Mouse (Mus musculus) limb, embryonic 14.5 days (tissue): ENCODE results near the gene Sergef. TPM values are rescaled to one million over a fixed set of nuclear protein-coding genes. Genes with fewer than 3 reads are reported as not detected.
A peak's percentile ranks its signal among the peaks of the same experiment; 100 is the strongest.
"Not testable (repeated sequence)": the region's sequence is repeated elsewhere in the genome, so short reads cannot be mapped to it uniquely, and the experiment has no call there.

Experiments used
- ATAC-seq: fragments of 200-750 bp; cut with Nextera tagmentation; 2 replicates; pipeline ENCODE4 v1.8.0; 2017; ENCODE audit warnings: low read depth, moderate number of reproducible peaks, moderate TSS enrichment; ENCODE audit not compliant: low FRiP score
- DNase-seq: peaks from one replicate; pipeline ENCODE4 v3.0.0-alpha.2; 2015; ENCODE audit warnings: low spot score
- H3K27ac ChIP-seq: fragments of 300-500 bp; sonication (generic); replicated peaks from 2 replicates; pipeline ENCODE4 v1.5.1; 2014; ENCODE audit warnings: low read depth, mild to moderate bottlenecking, low read length, moderate library complexity, mixed read lengths
- H3K27me3 ChIP-seq: fragments of 300-500 bp; sonication (generic); 2 replicates; pipeline ENCODE4 v1.6.1; 2014; ENCODE audit warnings: low read length, mixed read lengths; ENCODE audit not compliant: control insufficient read depth, insufficient read depth
- H3K36me3 ChIP-seq: fragments of 300-500 bp; sonication (generic); 2 replicates; pipeline ENCODE4 v1.6.1; 2014; ENCODE audit warnings: mild to moderate bottlenecking, low read length, moderate library complexity, mixed read lengths; ENCODE audit not compliant: control insufficient read depth, insufficient read depth
- H3K4me1 ChIP-seq: fragments of 300-500 bp; sonication (generic); 2 replicates; pipeline ENCODE4 v1.6.1; 2014; ENCODE audit warnings: antibody characterized with exemption, low read length, mixed read lengths; ENCODE audit not compliant: control insufficient read depth, insufficient read depth
- H3K4me2 ChIP-seq: fragments of 300-500 bp; sonication (generic); replicated peaks from 2 replicates; pipeline ENCODE4 v1.6.1; 2014; ENCODE audit warnings: low read depth, mild to moderate bottlenecking, low read length, moderate library complexity; ENCODE audit not compliant: severe bottlenecking
- H3K4me3 ChIP-seq: fragments of 300-500 bp; sonication (generic); replicated peaks from 2 replicates; pipeline ENCODE4 v1.5.1; 2014; ENCODE audit warnings: low read length
- H3K9ac ChIP-seq: fragments of 300-500 bp; sonication (generic); 2 replicates; pipeline ENCODE4 v1.6.1; 2014; ENCODE audit warnings: mild to moderate bottlenecking, low read depth, low read length, moderate library complexity; ENCODE audit not compliant: severe bottlenecking
- H3K9me3 ChIP-seq: fragments of 300-500 bp; sonication (generic); 2 replicates; pipeline ENCODE4 v1.6.1; 2016; ENCODE audit warnings: low read length; ENCODE audit not compliant: control insufficient read depth
- POLR2A ChIP-seq: fragments of 200-500 bp; IDR thresholded peaks from 2 replicates; pipeline ENCODE4 v1.8.0; 2012; ENCODE audit warnings: inconsistent platforms, mild to moderate bottlenecking, moderate library complexity, borderline replicate concordance; ENCODE audit not compliant: insufficient read depth, insufficient read length; ENCODE audit errors: extremely low read depth
- WGBS: fragments of 180-500 bp; shearing (Covaris S2); extraction: QIAGEN DNeasy Blood & Tissue Kit; methylation state at CpG from one replicate; pipeline ENCODE4 v1.1.7; 2014; 5-methylcytosine and 5-hydroxymethylcytosine counted together
- polyA plus RNA-seq, 2 experiments: library from polyadenylated mRNA; depleted of rRNA in 1 of 2; stranded (reverse) in 1 of 2; unstranded in 1 of 2; fragments of >200 nt; fragmentation: Nextera tagmentation in 1 of 2; extraction: Ambion mirVana in 1 of 2; gene quantifications; 2 replicates each; pipeline versions ENCODE4 v1.2.1 to v1.2.3; 2012 to 2014

The Sergef gene
- polyA plus RNA-seq (2012; rRNA removed), result 12.2 and 12.8 TPM in 2 replicates
- polyA plus RNA-seq (2014; fragmentation: Nextera tagmentation; extraction: Ambion mirVana), result 12.8 and 13.1 TPM in 2 replicates

- H3K27ac ChIP-seq, result no peak within 1 kb of the TSS; the same call in 1 of the 2 replicates
- WGBS, result 0% methylated on average over 28 of the region's 30 CpGs
- peak within 1 kb of the TSS; percentile 69 for H3K9ac ChIP-seq
- H3K9me3 ChIP-seq, result no peaks in the 10 kb centered on the region
- peak; percentile 97 for ATAC-seq
- H3K27me3 ChIP-seq, result no peaks in the 10 kb centered on the region
- H3K4me2 ChIP-seq, result peak within 1 kb of the TSS; percentile 87
- H3K36me3 ChIP-seq, result no peaks in the 10 kb centered on the region
- H3K4me3 ChIP-seq, result peak within 1 kb of the TSS; percentile 63
- H3K4me1 ChIP-seq, result no peaks in the 10 kb centered on the region
- TF ChIP-seq POLR2A, result peak; percentile 73; the same call in 1 of the 2 replicates
- peak; percentile 68 for DNase-seq
Observed at GRCm38 (mm10) chr7:46639692-46640031, at the start of gene Sergef. Gene Sergef (minus strand): TSS chr7:46639807.

DNA sequence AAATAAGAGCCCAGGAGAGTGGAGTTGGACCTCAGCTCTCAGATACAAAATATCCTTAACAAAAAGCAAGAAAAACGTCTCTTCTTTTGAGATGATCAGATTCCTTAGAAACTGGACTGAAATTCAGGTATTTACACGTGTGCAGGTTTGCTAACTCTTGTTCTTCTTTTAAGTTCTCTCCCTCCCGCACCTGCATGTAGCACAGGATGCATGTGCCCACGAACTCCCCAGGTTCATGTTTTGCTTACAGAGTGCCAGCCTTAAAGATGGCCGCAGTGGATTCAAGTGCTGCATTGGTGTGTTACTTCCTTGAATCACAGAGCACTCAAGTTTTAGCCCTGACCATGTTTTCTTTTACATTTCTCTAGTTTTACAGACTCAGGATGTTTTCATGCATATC is 47.2 kb upstream of the Sergef start:
- H3K27ac ChIP-seq, result no peak overlapping the region
- 88% methylated on average over 5 of the region's 5 CpGs for WGBS

GRCm38 (mm10) chr7:46680732-46681131 is 41.1 kb upstream of the Sergef start:
- Histone ChIP-seq H3K36me3 (no peaks in the 10 kb centered on the region), H3K9ac (no peak overlapping the region)
- ATAC-seq, result no peak

More for the DNA sequence above, 47.2 kb upstream of the Sergef start:
- Histone ChIP-seq H3K9me3 (no peaks in the 10 kb centered on the region), H3K4me3 (no peak overlapping the region), H3K36me3 (peaks cover 42% of the 10 kb centered on the region), H3K27me3 (no peaks in the 10 kb centered on the region), H3K4me2 (no peak overlapping the region), H3K4me1 (no peaks in the 10 kb centered on the region), H3K9ac (no peak overlapping the region)
- DNase-seq, result no peak
- TF ChIP-seq POLR2A, result no peak
- no peak for ATAC-seq

DNA sequence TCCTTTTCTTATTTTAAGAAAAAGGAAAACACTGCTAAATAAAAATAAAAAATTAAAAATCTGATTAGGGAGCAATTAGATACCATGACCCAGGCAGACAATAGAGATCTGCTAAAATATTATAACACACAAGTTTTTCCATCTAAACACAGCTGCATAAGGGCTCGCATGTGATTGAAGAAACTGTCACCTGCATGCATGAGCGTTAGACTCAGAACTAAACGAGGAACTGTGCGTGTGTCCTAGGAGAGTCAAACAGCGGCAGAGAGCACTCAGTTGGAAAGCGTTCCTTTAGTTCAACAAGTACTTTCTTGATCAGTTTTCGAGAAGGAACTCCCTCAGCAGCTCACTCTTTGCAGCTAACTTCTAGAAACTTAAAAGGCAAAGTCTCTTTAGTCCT is 39.4 kb upstream of the Sergef start:
- not testable (repeated sequence) for DNase-seq, H3K9ac ChIP-seq, H3K4me1 ChIP-seq, H3K4me2 ChIP-seq, H3K36me3 ChIP-seq, H3K27ac ChIP-seq, H3K4me3 ChIP-seq, H3K9me3 ChIP-seq, H3K27me3 ChIP-seq, ATAC-seq
- 80% methylated on average over 7 of the region's 7 CpGs for WGBS

More at GRCm38 (mm10) chr7:46680732-46681131, 41.1 kb upstream of the Sergef start:
- no peak overlapping the region for H3K4me2 ChIP-seq
- H3K9me3 ChIP-seq, result no peaks in the 10 kb centered on the region
- H3K27ac ChIP-seq, result no peak overlapping the region
- no peak for DNase-seq
- H3K4me1 ChIP-seq, result no peaks in the 10 kb centered on the region
- no peak overlapping the region for H3K4me3 ChIP-seq
- H3K27me3 ChIP-seq, result no peaks in the 10 kb centered on the region
- TF ChIP-seq POLR2A, result no peak

DNA sequence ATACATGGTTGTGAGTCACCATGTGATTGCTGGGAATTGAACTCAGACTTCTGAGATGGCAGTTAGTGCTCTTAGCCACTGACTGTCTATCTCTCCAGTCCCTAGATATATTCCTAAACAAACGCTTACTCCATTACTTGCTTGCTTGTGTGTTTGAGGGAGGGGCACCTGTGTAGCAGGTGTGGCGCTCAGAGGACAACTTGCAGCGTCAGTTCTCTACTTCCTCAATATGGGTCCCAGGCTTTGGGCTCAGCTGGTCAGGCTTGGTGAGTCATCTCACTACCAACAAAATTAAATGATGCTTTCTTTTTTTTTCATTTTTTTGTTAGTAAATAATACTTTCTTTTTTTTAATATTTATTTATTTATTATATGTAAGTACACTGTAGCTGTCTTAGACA is 38.8 kb upstream of the Sergef start:
- Histone ChIP-seq H3K4me3 (no peak overlapping the region), H3K9ac (no peak overlapping the region), H3K27me3 (no peaks in the 10 kb centered on the region), H3K36me3 (no peaks in the 10 kb centered on the region), H3K4me1 (no peaks in the 10 kb centered on the region), H3K27ac (no peak overlapping the region), H3K4me2 (no peak overlapping the region), H3K9me3 (no peaks in the 10 kb centered on the region)
- DNase-seq (no peak), ATAC-seq (no peak)
- WGBS, result 80% methylated on average over 3 of the region's 3 CpGs
- no peak for TF ChIP-seq POLR2A

DNA sequence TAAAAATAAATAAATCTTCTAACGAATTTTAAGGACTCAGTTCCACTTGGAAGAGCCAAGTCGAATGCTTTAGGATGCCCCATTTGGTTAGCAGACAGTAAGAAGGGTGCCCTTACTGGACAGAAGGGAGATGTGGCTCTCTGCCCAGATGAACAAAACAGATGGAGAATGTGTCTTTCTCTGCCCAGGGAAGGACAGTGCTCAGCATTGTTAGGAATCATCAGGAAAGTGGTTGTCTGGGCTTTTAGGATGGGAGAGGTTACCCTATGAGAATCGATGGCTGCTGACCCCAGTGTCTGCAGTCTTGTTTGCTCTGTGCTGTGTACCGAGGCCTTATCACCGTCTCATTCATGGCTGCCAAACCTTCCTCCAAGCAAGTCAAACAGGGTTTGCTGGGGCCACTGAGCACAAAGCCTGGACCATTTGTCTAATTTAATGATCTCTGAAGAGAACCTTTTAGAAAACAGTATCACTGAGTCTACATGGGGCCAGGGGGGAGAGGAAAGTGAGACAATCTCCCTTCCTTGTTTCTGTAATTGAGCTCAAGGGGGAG is 37.3 kb upstream of the Sergef start:
- Histone ChIP-seq H3K4me2 (no peak overlapping the region), H3K36me3 (no peaks in the 10 kb centered on the region), H3K4me1 (no peaks in the 10 kb centered on the region), H3K9me3 (no peaks in the 10 kb centered on the region), H3K4me3 (no peak overlapping the region), H3K27ac (no peak overlapping the region), H3K9ac (no peak overlapping the region), H3K27me3 (no peaks in the 10 kb centered on the region)
- ATAC-seq (no peak), DNase-seq (no peak)
- TF ChIP-seq POLR2A, result no peak
- 69% methylated on average over 5 of the region's 5 CpGs for WGBS
